Comparison of ENCODE assay signal across 9 mouse cellular contexts in genomic region chr1:156985657-156986640, GRCm38 (mm10). TPM values are rescaled to one million over a fixed set of nuclear protein-coding genes. Genes with fewer than 3 reads are reported as not detected.
DNase-seq lines count a peak whose midpoint lies in the region; ATAC-seq and TF ChIP-seq lines count a peak whose summit lies in the region.
"Had no signal": no experiment of that assay in that cellular context is flagged by ENCODE, and none has a peak within 500 bp of the region (broad histone marks: within the 10 kb centered on the region; RNA-seq: fewer than 3 reads in every experiment).

No protein-coding gene starts in this region.

- H3K9me3 ChIP-seq in liver, embryonic 12.5 days (replicated peaks) = no peaks in the 10 kb centered on the region
- H3K9me3 ChIP-seq in hindbrain, embryonic 16.5 days (ENCODE audit: control insufficient read depth, low read length) = no peaks in the 10 kb centered on the region
- H3K9me3 ChIP-seq in midbrain, embryonic 16.5 days (replicated peaks; ENCODE audit: control insufficient read depth, low read length, poor library complexity, severe bottlenecking) = no peaks in the 10 kb centered on the region
- H3K9me3 ChIP-seq: embryonic facial prominence, embryonic 13.5 days had no signal

- no peaks in the 10 kb centered on the region for H3K27me3 ChIP-seq in spleen, adult 2 months (ENCODE audit: control insufficient read depth, insufficient read depth, low read length)
- H3K27me3 ChIP-seq in liver, embryonic 12.5 days (replicated peaks) = no peaks in the 10 kb centered on the region
- H3K27me3 ChIP-seq in hindbrain, embryonic 16.5 days (replicated peaks; ENCODE audit: control insufficient read depth, insufficient read depth, low read length) = no peaks in the 10 kb centered on the region
- H3K27me3 ChIP-seq in midbrain, embryonic 16.5 days (ENCODE audit: control insufficient read depth, insufficient read depth, low read depth, low read length) = no peaks in the 10 kb centered on the region

- peaks cover 27% of the 10 kb centered on the region for H3K4me1 ChIP-seq in spleen, adult 2 months (ENCODE audit: control insufficient read depth, insufficient read depth, insufficient read length)
- peaks cover 78% of the 10 kb centered on the region for H3K4me1 ChIP-seq in liver, embryonic 12.5 days
- H3K4me1 ChIP-seq in hindbrain, embryonic 16.5 days (ENCODE audit: control insufficient read depth, insufficient read depth, low read depth, low read length) = peaks cover 4% of the 10 kb centered on the region; the same call in 1 of the 2 replicates
- H3K4me1 ChIP-seq in midbrain, embryonic 16.5 days (ENCODE audit: control insufficient read depth, insufficient read depth, low read length) = peaks cover 11% of the 10 kb centered on the region; the same call in 1 of the 2 replicates

- H3K4me2 ChIP-seq in liver, embryonic 12.5 days = peak overlapping the region; percentile 49
- H3K4me2 ChIP-seq in hindbrain, embryonic 16.5 days (ENCODE audit: low read length) = no peak overlapping the region
- H3K4me2 ChIP-seq in midbrain, embryonic 16.5 days (ENCODE audit: low read length) = no peak overlapping the region
- H3K4me2 ChIP-seq: embryonic facial prominence, embryonic 13.5 days had no signal

- TF ChIP-seq CTCF in spleen, adult 2 months (IDR thresholded peaks at IDR 0.05; ENCODE audit: extremely low read depth, insufficient read depth, insufficient read length, insufficient replicate concordance) = no peak

- ATAC-seq in liver, embryonic 12.5 days = peak; percentile 78
- no peak for ATAC-seq in hindbrain, embryonic 16.5 days
- ATAC-seq in midbrain, embryonic 16.5 days = no peak

- H3K27ac ChIP-seq in spleen, adult 2 months (ENCODE audit: insufficient read depth, low read length) = peak overlapping the region; percentile 91
- peak overlapping the region; percentile 87 for H3K27ac ChIP-seq in liver, embryonic 12.5 days
- no peak overlapping the region for H3K27ac ChIP-seq in hindbrain, embryonic 16.5 days (ENCODE audit: low read depth, low read length)
- no peak overlapping the region for H3K27ac ChIP-seq in midbrain, embryonic 16.5 days (ENCODE audit: low read length)
- H3K27ac ChIP-seq: embryonic facial prominence, embryonic 13.5 days had no signal

- peak; percentile 68 to 69 for DNase-seq in spleen, adult 2 months (ENCODE audit: low read depth in 1 of 2, low spot score in 2 of 2)
- DNase-seq in spleen, adult 12 weeks (ENCODE audit: low spot score) = no peak
- peak; percentile 58 for DNase-seq in c-Kit-positive CD71-positive TER-119-positive erythroid progenitor cells, embryonic 14.5 days (ENCODE audit: low spot score)
- peak; percentile 25 for DNase-seq in thymus, postnatal 25 days
- DNase-seq: kidney, adult 8-10 months had no signal

- H3K4me3 ChIP-seq in spleen, adult 2 months (ENCODE audit: extremely low read depth, insufficient read depth, insufficient read length) = no peak overlapping the region
- H3K4me3 ChIP-seq in liver, embryonic 12.5 days = no peak overlapping the region
- no peak overlapping the region for H3K4me3 ChIP-seq in hindbrain, embryonic 16.5 days (ENCODE audit: low read length)
- no peak overlapping the region for H3K4me3 ChIP-seq in midbrain, embryonic 16.5 days (ENCODE audit: low read depth, low read length)
- H3K4me3 ChIP-seq: embryonic facial prominence, embryonic 13.5 days had no signal

- H3K9ac ChIP-seq in liver, embryonic 12.5 days = peak overlapping the region; percentile 55
- no peak overlapping the region for H3K9ac ChIP-seq in hindbrain, embryonic 16.5 days (ENCODE audit: low read depth, low read length)
- H3K9ac ChIP-seq in midbrain, embryonic 16.5 days (ENCODE audit: low read depth, low read length) = no peak overlapping the region
- H3K9ac ChIP-seq: embryonic facial prominence, embryonic 13.5 days had no signal

- WGBS in spleen, adult 2 months = 18% methylated on average over 6 of the region's 6 CpGs
- WGBS in liver, embryonic 12.5 days (ENCODE audit: insufficient replicate concordance) = 10% methylated on average over 6 of the region's 6 CpGs
- 60% methylated on average over 6 of the region's 6 CpGs for WGBS in hindbrain, embryonic 16.5 days
- 47% methylated on average over 6 of the region's 6 CpGs for whole genome bisulfite sequencing in midbrain, embryonic 16.5 days

- no peak; the same call in 1 of the 2 replicates for TF ChIP-seq POLR2A in spleen, adult 2 months (IDR thresholded peaks at IDR 0.05; ENCODE audit: low read depth, low read length)

- H3K36me3 ChIP-seq in spleen, adult 2 months (ENCODE audit: control insufficient read depth, insufficient read depth, low read length) = no peaks in the 10 kb centered on the region
- H3K36me3 ChIP-seq in liver, embryonic 12.5 days = no peaks in the 10 kb centered on the region
- H3K36me3 ChIP-seq in hindbrain, embryonic 16.5 days (ENCODE audit: control insufficient read depth, insufficient read depth, low read length) = no peaks in the 10 kb centered on the region
- H3K36me3 ChIP-seq in midbrain, embryonic 16.5 days (ENCODE audit: control insufficient read depth, insufficient read depth, low read length) = no peaks in the 10 kb centered on the region
- H3K36me3 ChIP-seq: embryonic facial prominence, embryonic 13.5 days had no signal

RNA-seq across cellular contexts. Expression of gene Ralgps2, which starts 46.5 kb away (rescaled TPM):
- 29.1 and 36.5 TPM in 2 replicates for polyA plus RNA-seq in spleen, adult 2 months (2012; rRNA removed)
- 25.6 and 26.8 TPM in 2 replicates for polyA plus RNA-seq in liver, embryonic 12.5 days (2016; fragmentation: Nextera tagmentation; extraction: Ambion mirVana)
- 74.7 and 75.9 TPM in 2 replicates for polyA plus RNA-seq in hindbrain, embryonic 16.5 days (2015; fragmentation: Nextera tagmentation; extraction: Ambion mirVana)
- polyA plus RNA-seq in midbrain, embryonic 16.5 days (2015; fragmentation: Nextera tagmentation; extraction: Ambion mirVana) = 78.1 and 99.7 TPM in 2 replicates

Comparison
In these comparisons a context has a peak if more than half of its experiments do, and no peak if none do; other contexts are left out.
1. H3K27ac ChIP-seq: peak in spleen, adult 2 months (single experiment) and liver, embryonic 12.5 days (single experiment); none in hindbrain, embryonic 16.5 days (single experiment) and midbrain, embryonic 16.5 days (single experiment).